Mouse (Mus musculus): ENCODE results near the gene Mst1r.

DNA sequence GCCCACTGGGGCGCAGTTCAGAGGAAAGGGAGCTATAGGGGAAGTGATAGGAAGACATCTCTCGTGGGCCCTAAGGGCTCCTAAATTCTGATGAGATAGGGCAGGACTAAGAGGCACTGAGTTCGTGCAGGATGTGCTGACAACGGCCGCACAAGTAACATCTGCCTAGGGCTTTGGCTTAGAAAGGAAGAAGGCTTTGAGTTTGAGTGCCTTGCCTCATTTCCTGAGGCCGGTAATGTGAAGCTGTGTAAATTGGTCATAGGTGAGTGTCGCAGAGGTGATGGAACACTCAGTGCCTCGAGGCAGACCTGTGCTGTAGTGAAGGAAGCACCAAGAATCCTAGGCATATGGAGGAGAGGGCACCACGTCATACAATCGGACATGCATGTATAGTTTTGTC, 60.0 kb downstream of the Mst1r start:
- no peak for TF ChIP-seq POLR2A (IDR thresholded peaks at IDR 0.05; ENCODE audit: insufficient read depth, low read length)
- TF ChIP-seq CTCF (IDR thresholded peaks at IDR 0.05; ENCODE audit: low read depth, low read length), result no peak

Measured in ES-Bruce4 (cell line).